Mouse (Mus musculus) lung, adult 2 months (tissue): Measurements from ENCODE around the gene Adgrl3.

Experiments used
- CTCF ChIP-seq: fragments of 200-500 bp; IDR thresholded peaks from 2 replicates; pipeline ENCODE4 v1.5.1; 2011; ENCODE audit warnings: mild to moderate bottlenecking, low read length, control low read depth; ENCODE audit not compliant: insufficient read depth
- POLR2A ChIP-seq: fragments of 200-500 bp; IDR thresholded peaks from 2 replicates; pipeline ENCODE4 v1.6.1; 2011; ENCODE audit warnings: low read depth, mild to moderate bottlenecking, control low read depth, low read length, borderline replicate concordance; ENCODE audit errors: extremely low read depth

- no peak for TF ChIP-seq CTCF
- TF ChIP-seq POLR2A: no peak
Observed at GRCm38 (mm10) chr5:81474681-81475080, 454.7 kb downstream of the Adgrl3 start.
